Mouse (Mus musculus): ENCODE measurements around the gene Espn.

Gene Espn

DNA sequence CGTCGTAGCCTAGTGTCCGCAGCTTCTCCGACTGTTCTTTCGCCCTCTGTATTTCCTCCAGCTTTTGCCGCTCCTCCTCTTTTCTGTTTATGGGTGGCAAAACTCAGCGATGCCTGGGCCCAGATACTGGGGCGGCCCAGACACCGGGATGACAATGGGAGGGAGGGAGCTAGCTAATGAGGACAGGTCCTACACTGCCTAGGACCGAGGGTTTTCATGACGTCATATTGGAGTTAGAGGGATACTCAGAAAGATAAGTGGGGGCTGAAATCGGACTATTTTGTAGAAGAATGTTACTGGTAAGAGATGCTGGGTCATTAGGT is 31.0 kb downstream of the Espn start:
- no peak for DNase-seq

DNA sequence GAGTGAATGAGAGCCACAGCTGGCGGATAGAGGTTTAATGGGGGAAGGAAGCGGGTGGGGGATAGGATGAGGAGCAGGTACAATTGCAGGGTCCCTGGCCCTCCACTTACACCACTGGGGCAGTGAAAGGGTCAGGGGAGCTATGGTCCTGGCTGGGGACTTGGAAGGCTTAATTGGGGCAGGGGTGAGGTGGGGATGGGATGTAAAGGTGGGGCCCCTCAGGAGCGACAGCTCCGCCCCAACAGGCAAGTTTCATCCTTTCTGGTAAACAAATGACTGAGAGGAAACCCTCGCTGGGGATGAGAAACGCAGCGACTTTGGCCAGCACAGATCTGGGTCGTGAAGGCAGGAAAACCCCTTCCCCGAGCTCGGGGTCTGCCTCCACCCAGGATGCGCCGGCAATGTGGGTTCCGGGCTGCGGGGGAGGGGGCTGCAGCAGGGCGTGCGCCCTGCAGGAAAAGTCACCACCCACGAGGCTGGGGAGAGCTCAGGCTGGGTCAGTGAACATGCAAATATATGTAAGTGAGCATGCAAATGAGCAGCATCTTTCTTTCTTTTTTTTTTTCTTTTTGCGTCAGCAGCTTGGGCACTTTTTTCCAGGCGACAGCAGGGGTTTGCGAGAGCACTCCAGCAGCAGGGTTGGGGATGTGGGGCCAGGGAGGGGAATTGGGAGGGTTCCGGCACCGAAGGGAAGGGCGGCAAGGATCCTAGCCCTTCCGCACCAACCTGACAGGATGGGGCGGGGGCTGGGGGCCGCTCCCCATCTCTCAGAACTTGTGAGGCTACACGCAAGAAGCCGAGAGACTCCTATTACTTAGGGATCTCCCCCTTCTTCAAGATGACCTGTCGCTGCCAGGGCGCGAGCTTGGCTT is 31.6 kb downstream of the Espn start:
- DNase-seq = no peak

DNA sequence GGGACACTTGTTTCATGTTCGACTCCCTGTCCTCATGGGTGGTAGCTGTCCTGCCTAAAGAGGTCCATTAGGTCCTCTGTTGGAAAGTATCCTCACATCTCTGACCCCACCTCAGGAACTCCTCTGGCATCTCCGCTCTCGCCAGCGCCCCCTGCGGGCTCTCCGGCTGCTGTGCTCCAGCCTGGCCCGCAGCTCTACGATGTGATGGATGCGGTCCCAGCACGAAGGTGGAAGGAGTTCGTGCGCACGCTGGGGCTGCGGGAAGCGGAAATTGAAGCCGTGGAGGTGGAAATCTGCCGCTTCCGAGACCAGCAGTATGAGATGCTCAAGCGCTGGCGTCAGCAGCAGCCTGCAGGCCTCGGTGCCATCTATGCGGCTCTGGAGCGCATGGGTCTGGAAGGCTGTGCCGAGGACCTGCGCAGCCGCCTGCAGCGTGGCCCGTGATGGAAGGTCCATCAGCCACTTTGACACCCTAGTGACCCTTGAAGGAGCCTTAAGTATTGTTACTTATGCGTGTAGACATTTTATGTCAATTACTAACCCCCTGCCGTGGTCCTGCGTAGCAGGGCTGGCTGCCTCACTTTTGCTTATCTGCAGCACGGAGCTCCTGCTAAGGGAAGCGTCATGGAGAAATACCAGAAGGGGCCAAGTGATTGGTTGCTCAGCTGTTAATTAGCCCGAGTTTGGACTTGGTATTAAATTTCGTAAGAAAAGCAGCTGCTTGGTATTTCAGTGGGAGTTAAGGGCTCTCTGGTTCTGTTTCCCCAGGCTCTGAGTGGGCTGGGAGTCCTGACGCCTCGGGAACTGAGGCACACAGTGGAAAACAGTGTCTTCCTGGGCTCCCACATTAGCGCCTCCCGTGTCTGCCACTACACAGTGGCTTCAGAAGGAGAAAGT is 32.5 kb downstream of the Espn start:
- DNase-seq = no peak

DNA sequence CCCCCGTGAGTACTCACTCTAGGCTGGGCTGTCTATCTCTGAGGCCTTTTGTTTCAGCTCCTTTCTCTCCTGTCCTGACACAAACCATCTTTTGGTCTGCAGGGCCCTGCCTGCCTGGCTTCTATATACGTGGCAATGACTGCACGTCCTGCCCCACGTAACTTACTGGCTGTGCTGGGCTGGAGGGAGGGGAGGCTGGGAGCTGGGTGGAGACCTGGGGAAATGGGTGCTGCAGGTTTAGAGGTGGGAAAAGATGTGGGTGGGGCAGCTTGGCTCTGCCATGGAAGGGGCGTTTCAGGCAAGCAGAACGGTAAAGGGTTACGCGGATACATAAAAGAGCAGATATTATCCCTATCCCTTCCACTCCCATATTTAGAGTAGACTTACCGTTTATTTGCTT is 34.6 kb downstream of the Espn start:
- DNase-seq = no peak

DNA sequence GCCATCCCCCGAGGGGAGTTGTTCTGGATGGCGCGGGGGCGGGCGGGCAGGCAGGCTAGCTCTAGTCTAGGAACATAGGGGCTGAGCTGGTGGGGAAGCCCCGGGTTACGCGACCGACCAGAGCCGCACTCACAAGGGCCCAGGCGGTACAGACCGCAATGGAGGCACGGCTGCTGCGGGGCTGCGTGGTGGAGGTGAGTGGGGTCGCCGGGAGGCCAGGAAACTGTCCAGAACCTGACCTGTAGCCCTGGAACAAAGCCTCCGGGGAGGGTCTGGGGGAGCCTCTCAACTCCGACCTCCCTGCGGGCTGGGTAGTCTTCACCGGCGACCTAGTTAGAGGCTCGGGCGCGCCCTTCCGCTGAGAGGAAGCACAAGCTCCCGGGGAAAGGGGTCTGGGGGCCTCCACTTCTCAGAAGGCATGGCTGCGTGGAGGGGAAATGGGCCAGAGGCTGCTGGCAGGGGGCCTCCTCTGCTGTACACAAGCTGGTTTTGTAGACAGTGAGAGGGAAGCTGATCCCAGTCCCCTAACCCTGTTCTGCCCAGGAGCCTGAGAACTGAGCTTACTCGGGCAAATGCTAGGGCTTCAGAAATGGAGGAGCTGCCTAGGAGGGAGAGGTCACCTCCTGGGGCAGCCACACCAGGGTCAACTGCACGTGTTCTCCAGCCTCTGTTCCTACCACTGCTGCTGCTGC is 36.1 kb downstream of the Espn start, which contains the start of gene Tnfrsf25:
TSS of gene Tnfrsf25 (plus strand) at position 14 of the 692 bp plus-strand sequence.
- DNase-seq = no peak

DNA sequence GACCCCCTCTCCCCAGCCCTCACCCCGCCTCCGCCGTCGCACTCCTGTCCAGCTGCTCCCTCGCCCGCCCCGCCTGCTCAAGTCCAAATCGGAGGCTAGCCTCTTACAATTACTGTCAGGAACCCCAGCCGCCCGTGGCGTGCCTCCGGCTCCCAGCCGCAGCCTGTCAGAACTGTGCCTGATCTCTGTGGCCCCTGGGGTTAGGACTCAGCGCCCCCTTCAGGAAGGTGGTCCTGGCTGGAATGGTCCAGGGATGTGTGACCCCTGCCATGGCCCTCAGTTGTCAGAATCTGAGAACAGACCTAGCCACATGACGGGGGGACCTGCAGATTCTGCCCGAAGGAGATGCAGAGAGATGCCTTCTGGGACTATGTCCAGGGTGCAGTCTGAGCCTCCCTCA is 38.1 kb downstream of the Espn start:
- no peak for DNase-seq

DNA sequence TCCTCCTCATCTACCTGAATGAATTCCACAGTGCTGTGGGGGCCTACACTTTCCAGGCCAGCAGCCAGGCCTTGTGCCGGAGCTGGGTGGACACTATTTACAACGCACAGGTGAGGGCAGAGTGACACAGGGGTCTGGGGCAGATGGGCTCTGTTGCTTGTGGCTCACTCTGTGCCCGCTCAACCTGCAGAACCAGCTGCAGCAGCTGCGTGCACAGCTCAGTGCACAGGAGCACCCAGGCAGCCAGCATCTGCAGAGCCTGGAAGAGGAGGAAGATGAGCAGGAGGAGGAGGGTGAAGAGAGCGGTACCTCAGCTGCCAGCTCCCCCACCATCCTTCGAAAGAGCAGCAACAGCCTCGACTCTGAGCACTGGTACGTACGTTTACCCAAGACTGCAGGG is 39.8 kb downstream of the Espn start:
- DNase-seq = no peak

DNA sequence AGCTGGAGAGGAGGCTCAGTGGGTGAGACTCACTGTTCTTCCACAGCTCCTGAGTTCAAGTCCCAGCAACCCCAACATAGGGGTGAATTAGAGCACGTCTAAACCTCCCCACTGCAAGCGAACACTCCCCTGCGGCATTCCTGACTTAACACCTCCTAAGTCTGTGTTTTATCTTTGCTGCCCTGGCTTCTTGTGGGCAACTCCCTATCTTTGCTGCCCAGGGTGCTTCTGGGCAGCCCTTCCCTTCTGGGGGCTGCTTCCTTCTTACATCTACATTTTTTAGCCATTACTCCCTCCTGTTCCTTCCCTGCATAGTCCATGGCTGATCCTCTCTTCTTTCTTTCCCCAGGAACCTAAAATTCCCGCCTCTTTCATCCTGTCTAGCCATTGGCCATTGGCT is 41.5 kb downstream of the Espn start:
- no peak for DNase-seq

DNA sequence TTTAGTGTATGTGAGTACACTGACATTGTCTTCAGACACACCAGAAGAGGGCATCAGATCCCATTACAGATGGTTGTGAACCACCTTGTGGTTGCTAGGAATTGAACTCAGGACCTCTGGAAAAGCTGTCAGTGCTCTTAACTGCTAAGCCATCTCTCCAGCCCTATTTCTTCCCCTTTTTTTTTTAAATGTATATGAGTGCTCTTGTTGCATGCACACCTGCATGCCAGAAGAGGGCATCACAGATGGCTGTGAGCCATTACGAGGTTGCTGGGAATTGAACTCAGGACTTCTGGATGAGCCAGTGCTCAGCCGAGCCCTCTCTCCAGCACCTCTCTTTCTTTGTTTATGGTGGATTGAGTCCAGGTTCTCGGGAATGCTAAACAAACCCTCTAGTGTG is 42.7 kb downstream of the Espn start:
- DNase-seq = no peak

DNA sequence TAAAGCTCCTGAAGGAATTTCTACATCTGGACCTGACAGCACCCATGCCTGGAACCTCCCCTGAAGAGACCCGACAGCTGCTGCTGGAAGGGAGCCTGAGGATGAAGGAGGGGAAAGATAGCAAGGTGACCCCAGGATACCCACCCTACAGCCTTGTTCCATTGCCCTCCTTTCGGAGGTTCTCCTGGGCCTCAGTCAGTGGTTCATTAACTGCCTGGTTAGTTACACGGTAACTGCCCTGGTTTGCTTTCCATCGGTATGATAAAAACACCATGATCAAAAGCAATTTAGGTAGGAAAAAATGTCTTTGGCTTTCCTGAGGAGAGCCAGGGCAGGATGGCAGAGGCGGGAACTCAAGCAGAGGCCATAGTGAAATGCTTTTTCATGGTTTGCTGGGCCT is 43.5 kb downstream of the Espn start:
- DNase-seq = no peak

DNA sequence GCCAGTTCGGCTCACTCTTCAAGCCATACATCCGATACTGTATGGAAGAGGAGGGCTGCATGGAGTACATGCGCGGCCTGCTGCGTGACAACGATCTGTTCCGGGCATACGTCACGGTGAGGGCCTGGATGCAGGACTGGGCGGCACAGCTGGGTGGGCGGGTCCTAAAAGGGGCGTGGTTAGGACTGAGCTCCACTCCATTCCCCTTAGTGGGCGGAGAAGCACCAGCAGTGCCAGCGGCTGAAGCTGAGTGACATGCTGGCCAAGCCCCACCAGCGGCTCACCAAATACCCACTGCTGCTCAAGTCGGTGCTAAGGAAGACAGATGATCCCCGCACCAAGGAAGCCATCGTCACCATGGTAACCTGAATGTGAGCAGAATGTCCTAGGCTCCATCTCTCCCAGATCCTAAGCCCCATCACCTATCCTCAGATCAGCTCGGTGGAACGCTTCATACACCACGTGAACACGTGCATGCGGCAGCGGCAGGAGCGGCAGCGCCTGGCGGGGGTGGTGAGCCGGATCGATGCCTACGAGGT is 44.1 kb downstream of the Espn start:
- DNase-seq = peak; percentile 42

DNA sequence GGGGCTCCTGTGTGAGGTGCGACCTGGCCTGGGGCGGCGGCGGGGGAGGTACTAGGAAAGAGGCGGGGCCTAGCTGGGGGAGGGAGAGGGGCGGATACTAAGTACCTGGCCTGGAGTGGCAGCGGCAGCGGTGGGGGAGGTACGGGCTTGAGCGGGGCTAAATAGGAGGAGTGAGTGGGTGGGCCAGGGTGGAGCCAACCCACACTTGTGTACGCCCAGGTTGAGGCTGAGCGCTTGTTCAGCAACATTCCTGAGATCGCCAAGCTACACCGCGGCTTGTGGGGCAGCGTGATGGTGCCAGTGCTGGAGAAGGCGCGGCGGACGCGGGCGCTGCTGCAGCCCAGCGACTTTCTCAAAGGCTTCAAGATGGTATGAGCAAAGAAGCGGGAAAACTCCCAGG is 44.7 kb downstream of the Espn start:
- no peak for DNase-seq

DNA sequence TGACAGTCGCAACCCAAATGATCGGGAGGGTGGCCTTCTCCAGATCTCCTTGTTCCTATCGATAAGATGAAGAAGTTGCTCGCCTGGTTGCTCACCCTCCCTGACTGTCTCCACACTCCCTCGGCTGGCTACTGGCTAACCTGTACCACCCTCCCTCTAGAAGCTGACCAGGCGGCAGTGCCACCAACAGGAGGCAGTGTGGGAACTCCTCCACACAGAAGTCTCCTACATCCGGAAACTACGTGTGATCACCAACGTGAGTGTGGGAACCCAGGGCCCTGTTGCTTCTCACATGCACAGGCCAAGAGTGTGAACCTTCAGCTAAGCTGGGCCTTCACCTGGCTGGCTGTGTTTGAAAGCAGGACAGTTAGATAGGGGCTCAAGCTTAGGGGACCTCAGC is 45.4 kb downstream of the Espn start:
- no peak for DNase-seq

DNA sequence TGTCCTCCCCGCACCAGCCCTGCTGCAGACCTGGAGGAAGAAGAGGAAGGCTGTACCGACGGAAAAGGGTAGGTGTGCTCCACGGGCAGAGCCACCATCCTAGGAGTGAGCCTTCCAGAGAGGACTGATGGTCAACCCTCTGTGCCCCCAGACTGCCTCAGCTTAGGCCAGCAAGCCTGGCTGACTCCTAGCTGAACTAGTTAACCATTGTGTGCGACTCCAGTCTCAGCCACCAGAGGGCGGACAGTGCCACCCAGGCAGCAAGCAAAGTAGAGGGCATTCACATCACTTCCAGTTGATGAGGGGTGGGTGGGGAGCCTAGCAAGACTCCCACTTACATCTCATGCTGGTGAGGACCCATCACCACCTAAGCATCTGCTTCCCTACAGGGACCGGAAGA is 49.1 kb downstream of the Espn start:
- no peak for DNase-seq

DNA sequence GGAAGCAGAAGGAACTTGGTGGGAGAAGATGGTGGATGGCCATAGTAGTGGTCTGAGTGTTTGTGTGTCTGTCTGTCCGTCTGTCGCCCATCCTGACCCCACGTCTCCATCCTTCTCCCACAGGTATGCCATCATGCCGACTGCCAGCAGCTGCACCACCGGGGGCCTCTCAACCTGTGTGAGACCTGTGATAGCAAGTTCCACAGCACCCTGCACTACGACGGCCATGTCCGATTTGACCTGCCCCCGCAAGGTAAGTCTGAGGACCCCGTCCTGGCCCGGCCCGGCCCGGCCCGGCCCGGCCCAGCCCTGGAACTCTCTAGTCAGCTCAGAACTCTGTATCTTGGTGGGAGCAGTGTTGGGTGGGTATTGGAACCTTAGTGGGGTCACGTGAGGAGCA is 50.2 kb downstream of the Espn start:
- no peak for DNase-seq

DNA sequence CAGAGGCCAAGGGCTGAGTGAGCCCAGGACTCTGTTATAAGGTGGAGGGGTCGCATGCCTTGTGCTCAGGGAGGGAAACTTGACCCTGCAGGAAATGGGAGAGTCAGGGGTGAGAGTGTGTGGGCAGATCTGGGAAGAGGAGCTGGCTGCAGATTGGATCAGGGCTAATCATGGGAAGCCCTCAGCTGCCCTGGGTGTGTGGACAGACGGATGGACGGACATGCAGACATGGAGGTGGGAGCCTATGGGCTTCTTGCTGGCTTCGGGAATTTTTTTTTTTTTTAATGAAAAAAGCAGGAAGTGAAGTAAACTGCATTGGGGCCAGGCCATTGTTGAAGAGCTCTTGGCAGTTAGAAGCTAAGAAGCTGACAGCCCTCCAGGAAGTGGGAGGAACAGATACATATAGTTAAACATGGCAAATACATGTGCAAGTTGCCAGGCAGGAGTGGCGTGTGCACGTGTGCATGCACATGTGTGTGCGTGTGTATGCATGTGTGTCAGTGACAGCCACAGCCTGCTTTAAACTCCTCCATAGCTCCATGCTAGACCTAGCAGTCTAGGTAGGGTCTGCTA is 51.0 kb downstream of the Espn start:
- no peak for DNase-seq

DNA sequence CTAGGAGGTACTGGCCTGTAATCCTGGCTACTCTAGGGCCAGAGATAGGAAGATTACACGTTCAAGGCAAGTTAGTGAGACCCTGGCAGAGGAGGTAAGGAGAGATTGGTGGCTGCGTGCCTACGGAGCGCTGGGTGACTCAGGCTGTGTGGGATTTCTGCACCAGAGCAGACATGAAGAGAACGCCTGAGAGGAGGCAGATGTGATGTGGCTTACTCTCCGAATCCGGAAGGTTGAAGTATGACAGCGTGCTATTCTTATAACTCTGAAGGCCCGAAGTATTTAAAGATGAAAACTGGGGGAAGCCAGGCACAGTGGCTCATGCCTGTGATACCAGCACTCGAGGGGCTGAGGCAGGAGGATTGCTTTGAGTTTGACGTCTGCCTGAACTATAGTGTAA is 51.6 kb downstream of the Espn start:
- DNase-seq = no peak

DNA sequence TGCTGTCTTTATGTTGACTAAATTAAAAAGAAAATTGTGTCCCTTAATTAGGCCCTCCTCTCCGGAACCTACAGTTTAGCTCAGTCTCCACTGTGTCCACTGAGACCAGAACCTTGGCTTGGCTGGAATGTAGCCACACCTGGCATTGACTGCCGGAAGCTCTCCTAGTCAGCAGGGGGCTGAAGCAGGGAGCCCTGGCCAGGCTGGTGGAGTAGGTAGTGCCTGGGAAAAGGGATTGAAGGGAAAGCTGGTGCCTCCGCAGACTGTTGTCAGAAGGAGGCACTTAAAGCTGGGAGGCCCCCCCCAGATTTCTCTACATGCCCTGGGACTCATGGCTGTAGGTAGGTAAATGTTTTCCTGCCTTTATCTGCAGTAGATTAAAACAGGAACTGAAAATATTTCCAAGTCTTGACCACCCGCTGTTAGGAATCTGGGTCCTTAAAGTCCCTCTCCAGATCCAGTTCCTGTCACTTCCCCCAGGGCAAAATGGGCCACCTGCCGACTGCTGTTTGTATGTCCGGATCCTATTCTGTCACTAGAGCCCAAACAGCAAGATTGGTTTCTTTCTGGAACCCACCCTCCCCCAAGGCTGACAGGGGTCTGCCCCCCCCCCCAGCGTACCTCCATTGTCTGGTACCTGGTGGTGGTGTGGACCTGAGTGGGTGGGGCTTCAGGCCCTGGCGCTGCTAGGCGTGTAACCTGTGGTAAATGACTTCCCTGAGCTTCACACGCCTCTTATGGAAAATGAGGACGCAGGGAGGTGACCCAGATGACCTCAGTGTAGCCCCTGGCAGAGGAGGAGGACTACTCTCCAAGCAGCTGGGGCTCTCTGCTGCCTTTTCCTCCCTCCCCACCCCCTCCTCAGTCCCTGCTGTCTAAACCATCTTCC is 54.0 kb downstream of the Espn start:
- DNase-seq = no peak

DNA sequence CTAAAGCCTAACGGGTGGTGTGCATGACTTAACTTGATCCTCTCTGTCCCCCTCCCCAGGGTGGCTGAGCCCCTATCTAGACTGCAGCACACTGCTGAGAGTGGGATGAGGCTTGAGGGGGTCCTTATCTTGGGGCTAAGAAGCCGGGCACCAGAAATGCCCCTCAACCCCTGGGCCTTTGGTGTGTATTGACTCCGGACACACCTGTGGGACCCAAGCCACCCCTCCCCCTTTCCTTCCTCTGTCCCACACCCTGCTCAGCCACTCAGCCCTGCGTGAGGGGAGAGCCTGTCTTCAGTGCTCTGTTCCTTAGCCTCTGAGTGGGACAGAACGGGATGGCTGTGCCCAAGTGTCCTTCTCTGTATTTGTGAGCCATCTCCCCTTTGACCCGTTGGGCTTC is 55.2 kb downstream of the Espn start:
- DNase-seq = no peak

DNA sequence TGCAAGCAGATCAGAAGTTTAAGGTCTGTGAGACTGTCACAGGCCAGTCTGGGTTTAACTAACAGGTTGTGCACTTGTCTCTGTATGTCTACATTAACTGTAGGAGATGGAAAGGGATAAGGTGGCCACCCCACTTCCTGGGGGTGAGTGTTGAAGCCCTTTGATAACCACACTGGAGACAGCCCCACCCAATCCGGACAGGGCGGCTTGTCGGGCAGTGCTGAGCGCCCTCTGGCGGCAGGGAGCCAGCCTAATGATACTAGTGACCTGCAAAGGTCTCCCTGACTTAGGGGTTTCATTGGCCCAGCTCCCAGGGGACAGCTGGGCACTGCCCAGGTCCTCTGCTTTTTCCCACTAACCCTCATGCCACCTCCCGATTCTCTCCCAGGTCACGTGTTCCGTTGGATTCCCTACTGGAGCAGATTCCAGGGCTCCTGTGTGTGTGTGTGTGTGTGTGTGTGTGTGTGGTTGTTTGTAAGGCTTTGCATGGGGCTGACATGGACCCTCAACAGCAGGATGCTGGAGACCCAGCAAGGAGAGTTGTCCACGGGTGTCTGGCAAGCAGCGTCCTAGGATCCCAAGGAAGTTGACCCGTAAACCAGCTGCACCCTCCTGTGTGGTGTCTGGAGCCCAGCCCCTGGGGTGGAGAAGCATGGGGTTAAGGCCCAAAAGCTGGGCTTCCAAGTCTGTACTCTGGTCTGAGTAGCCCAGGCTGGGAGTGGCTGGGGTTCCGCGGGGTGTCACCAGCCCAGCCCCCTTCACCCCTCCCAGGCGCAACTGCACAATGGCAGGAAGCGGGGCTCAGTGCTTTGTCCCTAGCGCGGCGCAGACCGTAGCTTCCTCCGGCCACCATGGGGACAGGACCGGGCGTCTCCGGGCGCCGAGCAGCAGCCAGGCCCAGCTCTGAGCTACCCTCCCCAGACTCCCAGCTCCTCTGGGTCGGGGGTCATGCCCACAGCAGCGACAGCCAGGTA is 55.9 kb downstream of the Espn start:
- peak; percentile 42 for DNase-seq

DNA sequence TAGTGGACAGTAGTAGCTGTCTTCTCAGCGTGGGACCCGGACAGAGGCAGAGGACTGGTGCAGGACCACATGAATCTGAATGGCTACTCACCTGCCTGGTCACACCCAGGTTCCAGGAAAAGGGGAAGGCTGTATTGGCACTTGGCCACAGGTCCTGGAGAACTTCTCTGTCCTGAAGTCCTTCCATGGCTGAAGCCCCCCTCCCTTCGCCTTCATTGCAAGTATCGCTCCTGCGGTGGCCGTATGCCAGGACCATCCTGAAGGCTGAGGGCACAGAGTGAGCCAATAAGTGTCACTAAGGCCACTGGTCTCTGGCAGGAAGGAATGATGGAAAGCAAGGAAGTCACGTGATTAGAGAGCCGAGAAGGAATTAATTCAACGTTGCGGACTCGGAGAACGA is 57.9 kb downstream of the Espn start:
- DNase-seq = no peak
